Mouse (Mus musculus) left cerebral cortex, adult 18-20 months (tissue): ENCODE data around the gene Stxbp1. TPM values are rescaled to one million over a fixed set of nuclear protein-coding genes. Genes with fewer than 3 reads are reported as not detected.
A peak's percentile ranks its signal among the peaks of the same experiment; 100 is the strongest.
"Not testable (repeated sequence)": the region's sequence is repeated elsewhere in the genome, so short reads cannot be mapped to it uniquely, and the experiment has no call there.

Experiments
- DNase-seq, 2 experiments: peaks; one replicate each; pipeline ENCODE4 v3.0.0; 2021 to 2022; ENCODE audit warnings: low spot score in 2 of 2, mixed read lengths in 1 of 2
- total RNA-seq, 2 experiments: library from RNA; stranded (reverse); gene quantifications; 2 replicates each; pipeline ENCODE4 v1.2.3; 2021

The Stxbp1 gene
- total RNA-seq, 2 experiments from 2014 or later = 951 to 1,006 TPM

DNA sequence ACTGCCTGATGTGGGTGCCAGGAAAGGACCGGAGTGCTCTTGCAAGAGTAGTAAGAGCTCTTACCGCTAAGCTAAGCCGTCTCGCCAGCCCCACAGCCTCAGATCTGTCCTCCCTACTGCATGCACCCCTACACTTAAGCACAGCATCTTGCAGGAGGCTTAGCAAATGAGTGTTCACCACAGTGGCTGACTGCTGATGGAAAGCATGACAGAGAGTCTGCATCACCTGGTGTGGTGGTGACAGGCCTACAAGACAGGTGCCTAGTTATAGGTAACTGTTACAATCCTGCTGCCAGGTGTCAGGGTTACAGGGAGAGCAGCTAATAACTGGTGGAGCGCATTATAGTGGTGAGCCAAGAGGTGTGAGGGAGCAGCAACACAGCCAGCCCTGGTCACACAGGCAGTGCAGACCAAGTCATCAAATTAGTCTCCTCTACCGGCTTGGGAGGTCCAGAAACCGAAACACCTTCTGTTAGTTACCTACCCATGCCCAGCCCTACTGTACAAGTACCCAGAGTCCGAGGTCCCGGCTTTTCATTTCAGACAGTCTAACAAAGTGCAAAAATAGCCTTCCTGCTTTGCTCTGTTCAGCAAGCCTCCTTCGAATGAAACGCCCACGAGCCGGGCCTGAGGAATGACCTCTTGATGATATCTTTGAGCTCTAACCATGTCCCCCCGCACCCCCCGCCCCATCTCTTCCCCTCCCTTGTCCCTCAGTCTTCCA is 28.1 kb upstream of the Stxbp1 start:
- no peak for DNase-seq

DNA sequence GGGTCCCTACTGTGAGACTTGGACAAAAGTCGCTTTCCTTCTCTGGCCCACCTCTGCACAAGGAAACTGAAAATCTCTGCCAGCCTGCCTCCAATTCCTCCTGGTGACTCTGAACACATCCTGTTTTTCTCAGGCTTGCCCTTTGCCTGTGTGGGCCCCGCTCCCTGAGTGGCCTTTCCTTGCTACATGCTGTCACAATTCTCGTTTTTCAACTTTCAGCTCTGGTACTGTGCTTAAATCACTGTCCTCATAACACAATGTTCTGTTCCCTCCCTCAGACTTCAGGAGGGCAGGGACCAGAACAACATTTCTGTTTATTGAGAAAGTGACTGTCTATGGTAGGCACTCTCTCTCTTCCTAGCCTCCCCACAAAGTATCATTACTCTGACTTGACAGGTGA is 27.0 kb upstream of the Stxbp1 start:
- DNase-seq = no peak

DNA sequence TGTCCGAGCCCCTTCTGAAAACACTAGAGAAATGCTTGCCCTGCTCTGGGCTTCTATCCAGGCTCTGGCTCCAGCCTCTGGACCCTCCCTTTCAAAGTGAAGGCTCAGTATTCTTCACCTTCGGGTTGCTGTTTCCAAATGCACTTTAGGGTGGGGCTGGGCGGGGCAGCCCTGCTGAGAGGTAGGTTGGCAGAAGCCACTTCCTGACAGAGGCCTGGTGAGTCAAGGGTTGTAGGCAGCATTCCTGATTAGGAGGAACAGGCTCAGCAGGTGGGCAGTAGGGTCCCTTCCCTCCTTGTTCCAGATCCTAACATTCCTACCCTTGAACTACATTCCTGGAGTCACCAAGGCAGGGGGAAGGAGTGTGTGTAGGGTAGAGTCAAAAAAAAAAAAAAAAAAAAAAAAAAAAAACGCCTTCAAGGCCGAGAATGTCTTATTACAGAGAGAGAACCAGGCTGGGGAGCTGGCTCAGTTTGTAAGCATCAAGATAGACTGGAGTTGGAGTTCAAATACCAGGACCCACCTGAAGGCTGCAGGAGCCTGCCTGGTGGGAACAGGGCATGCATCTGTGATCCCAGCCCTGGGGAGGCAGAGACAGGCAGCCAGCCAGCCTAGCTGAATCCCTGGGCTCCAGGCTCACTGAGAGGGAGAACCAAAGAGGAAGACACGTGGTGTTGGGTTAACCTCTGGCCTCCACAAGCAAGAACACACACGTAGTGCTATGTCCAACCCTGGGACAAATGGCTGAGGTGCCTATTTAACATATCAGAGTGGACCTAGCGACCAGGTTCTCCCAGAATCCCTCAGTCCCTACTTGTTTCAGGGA is 23.4 kb upstream of the Stxbp1 start:
- DNase-seq = no peak

DNA sequence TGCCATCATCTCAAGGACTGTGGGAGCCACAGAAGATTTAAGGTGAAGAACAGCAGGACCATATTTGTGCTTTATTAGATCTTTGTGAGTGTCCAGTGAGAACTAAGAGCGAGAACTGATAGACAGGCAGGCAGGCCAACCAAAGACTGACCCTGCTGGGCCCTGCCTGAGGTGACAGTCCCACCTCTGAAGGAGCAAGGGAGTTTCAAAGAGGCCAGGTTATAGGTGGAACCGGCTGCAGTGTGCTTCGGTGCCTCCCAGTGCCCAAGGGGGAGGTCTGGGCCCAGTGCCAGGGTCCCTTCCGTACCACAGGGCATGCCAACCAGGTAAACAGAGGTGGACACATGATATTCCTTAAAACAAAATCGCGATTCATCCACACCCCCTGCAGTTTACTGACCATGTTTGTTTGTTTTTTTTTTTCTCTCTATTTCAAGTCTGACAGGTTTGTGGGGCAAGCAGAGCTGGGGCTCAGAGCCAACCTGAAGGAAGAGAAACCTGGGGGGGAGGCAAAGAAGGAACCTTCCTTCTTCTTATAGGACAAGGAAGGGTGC is 22.8 kb upstream of the Stxbp1 start:
- no peak for DNase-seq

DNA sequence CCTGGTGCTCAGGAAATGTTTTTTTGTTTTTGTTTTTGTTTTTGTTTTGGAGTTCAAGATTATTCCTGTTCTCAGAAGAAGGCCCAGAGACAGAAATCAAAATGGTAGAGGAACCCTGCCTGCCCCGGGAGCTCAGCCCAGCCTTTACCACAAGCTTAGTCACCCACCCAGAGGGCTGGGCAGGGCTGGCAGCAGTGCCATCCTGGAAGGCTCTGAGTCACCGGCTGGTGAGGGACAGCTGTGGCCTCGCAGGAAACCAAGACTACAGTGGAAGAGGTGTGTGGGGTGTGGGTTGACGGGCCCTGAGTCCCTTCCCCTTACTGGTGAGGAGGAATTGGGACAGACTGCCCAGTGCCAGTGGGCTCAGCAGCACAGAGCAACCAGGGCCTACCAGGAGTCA is 20.3 kb upstream of the Stxbp1 start:
- no peak for DNase-seq

DNA sequence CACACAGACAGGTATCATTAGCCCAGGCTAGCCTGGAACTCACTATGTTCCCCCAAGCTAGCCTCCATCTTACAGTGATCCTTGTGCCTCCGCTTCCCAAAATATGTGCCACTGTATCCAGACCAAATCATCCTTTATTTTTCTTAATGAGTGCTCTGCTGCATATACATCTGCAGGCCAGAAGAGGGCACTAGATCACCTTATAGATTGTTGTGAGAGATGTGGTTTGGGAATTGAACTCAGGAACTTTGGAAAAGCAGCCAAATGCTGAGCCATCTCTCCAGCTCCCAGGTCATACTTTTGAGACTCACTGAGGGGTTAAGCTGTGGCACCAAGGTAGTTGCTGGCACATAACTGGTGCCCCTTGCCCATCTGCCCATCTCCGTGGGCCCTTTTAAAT is 17.7 kb upstream of the Stxbp1 start:
- no peak for DNase-seq

DNA sequence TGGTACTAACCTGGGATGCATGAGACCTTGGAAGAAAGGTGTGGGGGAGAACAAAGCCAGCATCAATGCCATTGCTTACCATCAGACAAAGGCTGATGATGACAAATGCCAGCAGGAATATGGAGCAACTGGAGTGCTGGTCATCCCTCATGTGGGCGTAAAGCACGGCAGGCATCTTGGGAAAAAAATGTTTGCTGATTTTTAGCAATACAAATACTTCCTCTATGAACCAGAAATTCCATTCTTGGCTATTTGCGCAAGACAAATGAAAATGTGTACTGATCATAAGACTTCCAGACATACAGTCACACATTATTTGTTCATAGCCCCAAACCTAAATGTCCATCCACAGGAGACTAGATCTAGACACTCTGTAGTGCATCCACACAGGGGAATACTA is 16.3 kb upstream of the Stxbp1 start:
- DNase-seq = no peak

DNA sequence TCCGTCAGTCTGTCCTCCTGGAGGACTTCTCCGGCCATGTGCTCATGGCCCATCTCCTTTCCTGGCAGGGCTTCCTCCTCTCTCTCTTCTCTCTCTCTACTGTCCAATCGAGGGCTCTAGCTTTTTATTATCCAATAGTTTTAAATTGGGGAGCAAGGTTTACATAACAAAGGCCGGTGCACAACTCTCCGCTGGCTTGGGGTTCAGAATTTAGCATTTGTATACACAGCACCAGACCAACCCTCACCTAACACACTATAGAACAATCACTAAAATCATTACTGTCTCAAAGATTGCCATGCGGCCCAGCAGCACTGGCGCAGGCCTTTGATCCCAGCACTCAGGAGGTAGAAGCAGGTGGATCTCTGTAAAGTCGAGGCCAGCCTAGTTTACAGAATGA is 13.8 kb upstream of the Stxbp1 start:
- no peak for DNase-seq

DNA sequence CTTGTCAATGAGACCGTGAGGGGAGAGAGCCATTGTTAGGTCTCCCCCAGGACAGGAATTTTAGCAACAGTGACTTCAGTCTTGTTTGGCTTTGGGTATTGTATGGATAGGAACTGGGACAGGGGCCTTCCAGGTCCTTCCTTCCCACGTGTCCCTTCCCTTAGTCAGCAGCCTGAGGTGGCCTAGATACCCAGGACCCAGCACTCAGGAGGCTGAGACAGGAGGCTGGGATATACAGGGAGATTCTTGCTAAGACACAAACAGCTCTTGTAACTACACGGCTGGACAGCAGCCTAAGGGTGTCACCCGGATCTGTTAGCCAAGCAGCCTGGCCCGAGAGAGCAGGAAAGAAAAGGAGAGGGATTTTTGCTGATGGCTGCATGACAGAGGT is 12.6 kb upstream of the Stxbp1 start:
- DNase-seq = no peak

DNA sequence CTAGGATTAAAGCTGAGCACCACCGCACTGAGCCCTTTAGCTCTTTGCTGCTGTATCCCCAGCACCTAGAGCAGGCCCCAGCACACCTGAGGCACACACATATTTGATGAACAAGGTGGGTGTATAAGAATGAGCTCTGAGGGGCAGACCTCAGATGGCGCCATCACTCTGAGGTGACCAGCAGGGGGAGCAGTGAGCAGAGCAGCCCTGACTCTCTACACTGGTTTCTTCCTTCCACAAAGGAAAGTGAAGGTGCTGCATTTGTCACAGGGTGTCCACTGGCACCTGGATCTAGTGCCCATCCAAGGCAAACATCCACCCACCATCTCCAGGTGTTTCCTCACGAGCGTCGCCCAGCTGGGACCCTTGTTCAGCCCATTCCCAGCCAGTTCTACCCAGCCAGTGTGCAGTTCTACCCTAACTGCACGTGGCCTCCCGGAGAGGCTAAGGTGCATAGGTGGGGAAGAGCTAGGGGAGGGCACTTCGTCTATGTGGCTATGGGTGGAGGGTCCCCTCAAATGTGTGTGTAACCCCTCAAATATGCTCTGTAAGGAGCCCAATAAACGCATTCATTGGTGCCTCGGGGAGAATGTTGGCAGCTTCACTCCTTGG is 12.1 kb upstream of the Stxbp1 start:
- DNase-seq = peak; percentile 56 to 67

DNA sequence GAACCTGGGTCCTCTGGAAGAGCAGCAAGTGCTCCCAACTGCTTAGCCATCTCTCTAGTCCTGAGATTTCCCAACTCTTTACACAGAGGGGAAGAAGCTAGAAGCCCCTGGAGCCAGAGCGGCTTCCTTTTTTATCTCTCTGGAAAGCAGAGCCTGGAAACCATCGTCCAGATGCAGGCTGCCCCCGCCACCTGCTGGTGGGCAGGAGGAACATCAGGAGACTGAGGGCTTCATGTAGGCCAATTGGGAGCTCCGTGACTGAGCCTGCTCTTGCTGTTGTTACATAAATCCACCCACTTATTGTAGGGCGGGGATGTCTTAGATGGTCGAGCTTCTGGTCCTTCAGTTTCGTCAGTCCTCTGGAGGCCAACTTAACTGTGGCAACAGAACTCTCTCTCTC is 10.5 kb upstream of the Stxbp1 start:
- DNase-seq = peak; percentile 77 to 86

DNA sequence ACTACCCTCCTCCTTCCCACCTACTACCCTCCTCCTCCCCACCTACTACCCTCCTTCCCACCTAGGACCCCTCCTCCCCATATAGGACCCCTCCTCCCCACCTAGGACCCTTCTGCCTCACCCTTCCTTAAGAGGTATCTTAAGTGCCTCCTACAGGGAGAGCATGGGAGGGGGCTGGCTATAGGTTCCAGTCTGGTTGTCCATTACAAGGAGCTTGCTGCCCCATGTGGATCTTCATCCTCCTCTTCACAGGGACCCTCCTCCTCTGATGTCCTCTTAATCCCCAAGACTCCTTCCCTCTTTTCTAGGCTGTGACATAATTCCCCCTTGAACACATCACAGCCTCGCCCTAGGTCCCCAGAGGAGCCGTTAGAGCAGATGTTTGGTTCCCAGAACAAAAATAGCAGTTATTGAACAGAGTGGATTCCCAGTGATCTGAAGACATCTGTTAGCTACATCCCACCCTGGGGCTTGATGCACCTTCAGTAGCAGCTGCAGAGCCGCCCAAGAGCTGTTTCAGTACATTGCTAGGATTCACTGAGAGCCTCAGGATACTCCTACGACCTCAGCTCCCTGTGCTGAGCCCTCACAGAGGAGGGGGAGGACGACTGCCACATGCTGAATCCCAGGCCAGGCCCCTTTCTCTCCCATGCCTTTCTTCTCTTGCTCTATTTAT is 8.9 kb upstream of the Stxbp1 start:
- DNase-seq = no peak

DNA sequence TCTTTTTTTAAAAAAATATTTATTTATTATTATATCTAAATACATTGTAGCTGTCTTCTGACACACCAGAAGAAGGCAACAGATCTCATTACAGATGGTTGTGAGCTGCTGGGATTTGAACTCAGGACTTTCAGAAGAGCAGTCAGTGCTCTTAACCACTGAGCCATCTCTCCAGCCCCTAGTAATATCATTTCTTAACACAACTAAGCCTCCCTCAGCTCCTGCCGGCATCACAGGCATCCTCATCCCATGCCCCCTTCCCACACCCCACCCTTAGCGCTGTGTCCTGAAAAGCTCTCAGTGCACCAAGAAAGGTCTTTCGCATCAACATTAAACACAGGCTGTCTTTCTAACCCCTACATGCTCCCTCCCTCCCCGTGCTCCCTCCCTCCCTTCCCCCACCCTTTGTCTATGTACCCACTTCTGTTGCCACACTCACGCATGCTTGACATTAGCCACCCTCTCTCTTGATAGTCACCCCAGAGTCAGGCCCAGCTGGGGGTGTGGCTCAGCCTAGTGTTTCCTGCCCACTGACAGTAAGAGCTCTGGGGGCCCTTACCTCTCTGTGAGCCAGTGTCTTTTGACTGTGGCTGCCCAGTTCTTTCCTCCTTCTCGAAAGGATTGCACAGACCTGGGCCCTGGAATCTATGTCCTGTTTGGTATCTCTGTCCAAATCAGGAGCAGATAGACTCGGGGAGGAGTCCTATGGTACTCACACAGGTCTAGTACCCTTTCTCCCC is 8.2 kb upstream of the Stxbp1 start:
- DNase-seq = no peak

DNA sequence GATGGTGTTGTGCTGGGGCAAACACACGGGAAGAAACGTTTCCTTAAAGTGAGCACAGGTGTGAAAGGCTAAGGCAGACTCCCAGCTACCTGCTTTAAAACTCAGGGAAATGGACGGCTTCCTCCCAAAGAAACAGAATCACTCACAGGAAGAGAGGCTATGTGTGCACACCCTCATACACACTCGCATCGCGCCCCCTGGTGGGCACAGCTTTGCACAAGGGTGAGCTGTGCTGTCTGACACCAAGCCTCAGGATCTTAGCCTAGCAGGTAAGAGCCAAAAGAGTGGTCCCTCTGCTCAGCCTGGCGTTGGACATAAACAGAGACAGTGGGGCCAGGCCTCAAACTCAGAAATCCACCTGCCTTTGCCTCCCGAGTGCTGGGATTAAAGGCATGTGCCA is 7.2 kb upstream of the Stxbp1 start:
- peak; percentile 89 to 94 for DNase-seq

DNA sequence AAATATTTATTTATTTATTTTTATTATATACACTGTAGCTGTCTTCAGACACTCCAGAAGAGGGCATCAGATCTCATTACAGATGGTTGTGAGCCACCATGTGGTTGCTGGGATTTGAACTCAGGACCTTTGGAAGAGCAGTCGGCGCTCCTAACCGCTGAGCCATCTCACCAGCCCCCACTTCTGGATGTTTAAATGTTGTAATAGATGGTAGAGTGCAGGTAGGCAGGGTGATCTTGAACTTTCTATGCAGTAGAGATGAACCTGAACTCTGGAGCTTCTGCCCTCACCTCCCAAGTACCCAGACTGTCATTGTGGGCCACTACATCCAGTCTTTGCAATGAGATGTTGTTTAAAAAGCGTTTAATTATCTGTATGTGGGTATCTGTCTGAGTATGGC is 6.7 kb upstream of the Stxbp1 start:
- DNase-seq = not testable (repeated sequence)

DNA sequence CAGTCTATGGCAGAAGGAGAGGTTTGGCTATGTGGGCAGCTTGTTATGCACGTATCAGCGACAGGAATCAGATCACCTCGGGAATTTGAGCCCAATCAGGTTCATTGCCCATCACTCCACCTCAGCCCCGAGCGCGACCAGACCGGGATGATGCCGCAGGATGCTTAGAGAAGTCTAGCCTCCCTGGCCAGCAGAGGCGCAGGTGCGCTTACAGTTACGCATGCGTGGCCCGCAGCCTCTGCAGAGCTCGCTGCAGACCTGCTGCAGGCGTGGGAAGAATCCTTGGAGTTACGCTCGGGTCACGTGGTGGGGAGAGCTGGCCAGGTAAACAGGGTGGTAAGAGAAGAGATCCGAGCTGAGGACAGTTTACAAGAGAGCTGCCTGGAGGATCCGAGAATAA is 5.1 kb upstream of the Stxbp1 start:
- peak; percentile 79 to 81 for DNase-seq

DNA sequence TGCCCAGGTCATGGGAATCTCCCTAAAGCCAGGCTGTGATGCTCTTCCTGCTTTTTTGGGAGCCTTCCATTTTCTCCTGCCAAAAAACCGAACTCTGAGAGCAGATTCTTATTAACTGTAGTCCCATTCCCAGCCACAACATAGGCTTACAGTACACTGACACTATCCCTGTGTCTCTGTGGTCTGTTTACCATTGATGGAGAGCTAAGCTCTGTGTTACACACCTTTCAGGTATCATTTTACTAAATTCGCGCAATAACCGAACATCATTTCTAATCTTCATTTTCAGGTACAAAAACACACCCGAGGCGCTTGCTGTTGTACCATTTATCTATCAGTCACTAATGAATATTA is 400 bp upstream of the Stxbp1 start:
- no peak for DNase-seq

DNA sequence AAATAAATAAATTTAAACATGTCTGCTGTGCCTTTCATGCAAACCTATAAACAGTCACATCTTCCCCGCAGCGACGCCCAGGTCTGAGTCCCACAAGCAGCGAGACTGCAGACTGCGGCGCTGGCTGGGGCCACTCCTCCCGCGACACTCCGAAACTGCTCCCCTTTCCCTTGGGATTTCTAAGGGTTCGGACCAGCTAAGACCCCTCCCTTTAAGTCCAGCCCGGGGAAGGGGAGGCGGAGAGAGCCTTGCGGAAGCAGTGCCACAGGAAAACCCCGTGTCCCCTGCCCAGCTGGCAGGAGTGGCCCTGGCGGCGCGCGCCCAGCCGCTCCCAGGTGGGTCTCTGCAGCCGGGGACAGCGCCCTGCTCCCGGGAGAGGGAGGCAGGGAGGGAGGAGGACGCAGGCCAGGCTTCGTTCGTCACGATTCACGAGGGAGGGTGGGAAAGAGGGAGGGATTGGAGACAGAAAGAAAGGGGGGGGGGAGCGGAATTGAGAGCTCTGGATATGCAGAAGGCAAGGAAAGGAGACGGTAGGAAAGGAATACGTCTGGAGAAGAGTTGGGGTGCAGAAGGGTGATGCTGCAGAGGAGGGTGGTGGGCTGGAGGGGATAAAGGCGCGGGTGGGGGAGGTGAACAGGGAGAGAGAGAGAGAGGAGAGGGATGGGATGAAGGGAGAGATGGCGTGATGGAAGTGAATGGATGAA is 792 bp downstream of the Stxbp1 start:
- DNase-seq = peak; percentile 74 to 79

DNA sequence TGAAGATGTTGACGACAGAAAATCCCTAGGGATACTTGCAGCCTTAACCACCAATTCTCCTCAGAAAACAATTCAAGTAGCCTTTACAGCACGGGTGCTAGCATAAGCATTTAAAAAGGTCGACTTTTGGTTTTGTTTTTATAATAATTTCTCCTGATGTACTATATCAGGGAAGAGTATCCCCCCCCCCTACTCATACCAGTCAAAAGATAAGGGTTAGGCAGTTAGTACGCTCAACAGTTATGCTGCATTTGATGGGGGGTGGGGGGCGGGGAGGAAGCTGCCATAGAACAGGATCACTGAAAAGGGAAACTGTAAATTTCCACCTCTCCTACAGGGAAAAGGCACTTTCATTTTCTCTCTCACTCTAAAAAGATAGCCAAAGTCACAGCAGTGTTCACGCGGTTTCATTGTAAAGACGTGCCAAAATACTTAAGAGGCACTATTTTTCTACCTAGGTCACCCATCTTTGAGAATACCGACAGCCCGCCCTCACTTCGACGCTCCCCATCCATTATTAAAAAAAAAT is 1.4 kb downstream of the Stxbp1 start:
- DNase-seq = no peak

DNA sequence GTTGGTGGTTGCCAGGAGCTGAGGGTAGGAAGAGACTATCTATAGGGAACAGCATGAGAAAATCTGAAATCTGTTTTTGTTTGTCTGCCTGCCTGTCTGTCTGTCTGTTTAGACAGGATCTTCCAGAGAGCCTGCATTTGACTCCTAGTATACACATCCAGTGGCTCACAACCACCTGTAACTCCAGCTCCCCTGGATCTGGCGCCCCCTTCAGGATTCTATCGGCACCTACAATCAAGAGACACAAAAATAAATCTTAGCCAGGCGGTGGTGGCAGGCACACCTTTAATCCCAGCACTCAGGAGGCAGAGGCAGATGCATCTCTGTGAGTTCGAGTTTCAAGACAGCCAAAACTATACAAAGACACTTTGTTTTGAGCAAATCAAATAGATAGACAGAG is 4.5 kb downstream of the Stxbp1 start:
- no peak for DNase-seq
